Mouse (Mus musculus) midbrain, postnatal 0 days (tissue): ENCODE data around the gene BC034090. TPM values are rescaled to one million over a fixed set of nuclear protein-coding genes. Genes with fewer than 3 reads are reported as not detected.

Source experiments
- ATAC-seq: fragments of 200-750 bp; cut with Nextera tagmentation; 2 replicates; pipeline ENCODE4 v1.8.0; 2017; ENCODE audit warnings: moderate number of reproducible peaks, mild to moderate bottlenecking, moderate TSS enrichment, moderate library complexity; ENCODE audit not compliant: low FRiP score
- DNase-seq: peaks from one replicate; pipeline ENCODE4 v3.0.0-alpha.2; 2015; ENCODE audit warnings: low spot score
- H3K27ac ChIP-seq: fragments of 300-500 bp; sonication (generic); 2 replicates; pipeline ENCODE4 v1.5.1; 2014; ENCODE audit warnings: low read depth, mild to moderate bottlenecking, low read length, mixed read lengths
- H3K27me3 ChIP-seq: fragments of 300-500 bp; sonication (generic); 2 replicates; pipeline ENCODE4 v1.6.1; 2014; ENCODE audit warnings: low read length, control low read depth, mixed read lengths; ENCODE audit not compliant: insufficient read depth
- H3K36me3 ChIP-seq: fragments of 300-500 bp; sonication (generic); 2 replicates; pipeline ENCODE4 v1.6.1; 2014; ENCODE audit warnings: low read length, control low read depth, mixed read lengths; ENCODE audit not compliant: insufficient read depth
- H3K4me1 ChIP-seq: fragments of 300-500 bp; sonication (generic); 2 replicates; pipeline ENCODE4 v1.6.1; 2014; ENCODE audit warnings: mild to moderate bottlenecking, control low read depth, antibody characterized with exemption, low read length, mixed read lengths; ENCODE audit not compliant: insufficient read depth
- H3K4me2 ChIP-seq: fragments of 300-500 bp; sonication (generic); 2 replicates; pipeline ENCODE4 v1.6.1; 2014; ENCODE audit warnings: low read depth, mild to moderate bottlenecking, low read length, mixed read lengths; ENCODE audit not compliant: poor library complexity, severe bottlenecking
- H3K4me3 ChIP-seq: fragments of 300-500 bp; sonication (generic); 2 replicates; pipeline ENCODE4 v1.5.1; 2014; ENCODE audit warnings: low read depth, mild to moderate bottlenecking, low read length, moderate library complexity
- H3K9ac ChIP-seq: fragments of 300-500 bp; sonication (generic); replicated peaks from 2 replicates; pipeline ENCODE4 v1.6.1; 2014; ENCODE audit warnings: mild to moderate bottlenecking, low read length, moderate library complexity, mixed read lengths; ENCODE audit not compliant: poor library complexity, severe bottlenecking
- H3K9me3 ChIP-seq: fragments of 300-500 bp; sonication (generic); 2 replicates; pipeline ENCODE4 v1.6.1; 2016; ENCODE audit warnings: low read length, control low read depth
- CTCF ChIP-seq: IDR thresholded peaks from 2 replicates; pipeline ENCODE4 v1.5.1; 2016; ENCODE audit warnings: antibody characterized with exemption, mild to moderate bottlenecking
- WGBS: fragments of 180-500 bp; shearing (Covaris S2); extraction: QIAGEN DNeasy Blood & Tissue Kit; methylation state at CpG from one replicate; pipeline ENCODE4 v1.1.7; 2014; 5-methylcytosine and 5-hydroxymethylcytosine counted together
- polyA plus RNA-seq: library from polyadenylated mRNA; unstranded; fragments of >200 nt; fragmentation: Nextera tagmentation; extraction: Ambion mirVana; gene quantifications from 2 replicates; pipeline ENCODE4 v1.2.1, GENCODE M21; 2015
- total RNA-seq: library from RNA; depleted of rRNA; stranded (reverse); fragments of >200 nt; gene quantifications from 2 replicates; pipeline ENCODE4 v1.2.3, GENCODE M21; 2014

The BC034090 gene
- total and polyA plus RNA-seq, 2 experiments from 2014 or later = 1.9 to 11.2 TPM

- no peaks in the 10 kb centered on the region for H3K27me3 ChIP-seq
- H3K4me1 ChIP-seq = no peaks in the 10 kb centered on the region
- no peak for DNase-seq
- no peak overlapping the region for H3K9ac ChIP-seq
- no peaks in the 10 kb centered on the region for H3K36me3 ChIP-seq
- H3K4me2 ChIP-seq = no peak overlapping the region
- no peaks in the 10 kb centered on the region for H3K9me3 ChIP-seq
- no peak for ATAC-seq
- H3K4me3 ChIP-seq = no peak overlapping the region
- no peak overlapping the region for H3K27ac ChIP-seq
- 90% methylated on average over 8 of the region's 8 CpGs for WGBS
- no peak for TF ChIP-seq CTCF
Measured at GRCm38 (mm10) chr1:155254309-155254708, 10.1 kb upstream of the BC034090 start.

GRCm38 (mm10) chr1:155253126-155253525, 8.9 kb upstream of the BC034090 start:
- H3K9ac ChIP-seq = no peak overlapping the region
- H3K4me1 ChIP-seq = no peaks in the 10 kb centered on the region
- H3K4me2 ChIP-seq = no peak overlapping the region
- no peak for TF ChIP-seq CTCF
- H3K27ac ChIP-seq = no peak overlapping the region
- no peaks in the 10 kb centered on the region for H3K9me3 ChIP-seq
- ATAC-seq (no peak), DNase-seq (no peak)
- H3K4me3 ChIP-seq = no peak overlapping the region
- 52% methylated on average over 12 of the region's 12 CpGs for WGBS
- H3K36me3 ChIP-seq = no peaks in the 10 kb centered on the region
- no peaks in the 10 kb centered on the region for H3K27me3 ChIP-seq

DNA sequence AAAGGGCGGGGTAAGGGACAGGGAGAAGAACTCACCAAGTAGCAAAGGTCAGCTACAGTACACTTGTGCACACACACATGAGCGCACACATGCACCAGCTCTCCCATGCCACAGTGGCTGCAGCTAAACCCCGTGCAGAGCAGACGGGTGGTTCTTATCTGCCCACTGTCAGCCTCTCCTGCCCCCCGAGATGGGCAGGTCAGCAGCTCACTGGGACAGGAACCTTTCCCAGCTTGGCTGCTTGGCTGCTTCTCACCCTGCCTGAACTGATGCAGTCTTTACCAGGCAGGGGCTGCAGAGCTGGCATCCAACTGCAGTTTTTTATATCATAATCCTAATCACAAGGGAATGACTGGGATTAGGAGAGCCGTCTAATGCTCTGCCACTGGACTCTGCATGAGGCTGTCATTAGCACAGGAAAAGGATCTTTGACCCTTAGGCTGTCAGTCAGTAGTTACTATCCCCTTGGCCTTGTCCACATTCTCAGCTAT, 8.4 kb upstream of the BC034090 start:
- H3K27me3 ChIP-seq = no peaks in the 10 kb centered on the region
- H3K4me2 ChIP-seq = no peak overlapping the region
- no peak overlapping the region for H3K9ac ChIP-seq
- no peaks in the 10 kb centered on the region for H3K9me3 ChIP-seq
- 47% methylated on average over 6 of the region's 6 CpGs for WGBS
- H3K36me3 ChIP-seq = no peaks in the 10 kb centered on the region
- H3K4me3 ChIP-seq = no peak overlapping the region
- H3K27ac ChIP-seq = no peak overlapping the region
- TF ChIP-seq CTCF = no peak
- no peak for ATAC-seq
- no peaks in the 10 kb centered on the region for H3K4me1 ChIP-seq
- DNase-seq = no peak

DNA sequence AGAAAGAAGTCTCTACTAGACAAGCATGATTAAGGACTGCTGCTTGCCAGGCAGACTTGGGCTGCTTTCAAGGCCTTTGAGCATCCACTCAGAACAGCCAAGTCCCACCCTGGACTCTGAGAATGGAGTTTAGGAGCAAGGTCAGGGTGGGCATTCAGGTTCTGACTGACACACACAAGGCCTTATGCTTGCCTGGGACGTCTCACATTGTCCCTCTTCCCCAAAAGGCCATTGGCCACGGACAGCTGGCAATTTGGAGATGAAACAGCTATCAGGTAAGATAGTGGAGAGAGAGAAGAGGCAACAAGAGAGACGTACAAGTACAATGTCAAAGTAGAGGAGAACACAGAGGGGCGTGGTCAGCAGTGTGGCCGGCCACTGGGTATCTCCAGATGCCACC, 7.4 kb upstream of the BC034090 start:
- H3K27ac ChIP-seq = no peak overlapping the region
- WGBS = 77% methylated on average over 5 of the region's 5 CpGs
- no peak overlapping the region for H3K9ac ChIP-seq
- H3K4me2 ChIP-seq = no peak overlapping the region
- ATAC-seq (no peak), DNase-seq (no peak)
- no peaks in the 10 kb centered on the region for H3K36me3 ChIP-seq
- no peaks in the 10 kb centered on the region for H3K9me3 ChIP-seq
- no peak for TF ChIP-seq CTCF
- no peaks in the 10 kb centered on the region for H3K27me3 ChIP-seq
- no peaks in the 10 kb centered on the region for H3K4me1 ChIP-seq
- no peak overlapping the region for H3K4me3 ChIP-seq

DNA sequence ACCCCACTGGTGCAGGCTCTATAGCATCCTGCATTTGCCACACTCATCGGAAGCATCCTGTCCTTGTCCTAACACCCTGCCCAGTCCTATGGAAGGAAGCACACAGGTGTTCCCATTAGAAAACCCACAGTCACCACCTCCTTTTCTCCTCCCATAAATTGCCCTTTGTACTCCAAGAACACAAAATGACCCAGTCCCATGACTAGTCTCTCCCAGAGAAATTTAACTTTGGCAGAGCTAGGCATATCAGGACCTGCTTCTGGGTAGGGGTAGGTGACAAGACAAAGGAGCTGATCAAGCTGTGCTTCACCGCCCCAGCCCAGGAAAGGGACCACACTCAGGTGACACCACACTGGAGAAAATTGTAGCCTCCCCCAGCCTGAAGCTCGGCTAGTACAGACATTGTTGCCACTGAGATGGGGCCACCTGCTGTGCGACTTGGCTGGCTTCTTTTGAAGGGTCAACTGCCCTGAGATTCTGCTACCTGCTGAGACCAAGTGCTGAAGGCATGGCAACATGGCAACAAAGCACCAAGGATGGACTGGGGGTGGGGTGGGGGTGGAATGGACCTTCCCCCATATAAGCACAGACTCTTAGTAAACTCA, 6.4 kb upstream of the BC034090 start:
- no peak overlapping the region for H3K4me3 ChIP-seq
- no peak for TF ChIP-seq CTCF
- DNase-seq = no peak

GRCm38 (mm10) chr1:155249896-155250295, 5.7 kb upstream of the BC034090 start:
- Histone ChIP-seq H3K4me1 (no peaks in the 10 kb centered on the region), H3K9ac (no peak overlapping the region), H3K36me3 (no peaks in the 10 kb centered on the region), H3K27ac (no peak overlapping the region), H3K27me3 (peaks cover 9% of the 10 kb centered on the region; the same call in 1 of the 2 replicates), H3K4me2 (no peak overlapping the region), H3K4me3 (no peak overlapping the region), H3K9me3 (no peaks in the 10 kb centered on the region)
- no peak for ATAC-seq
- no peak for DNase-seq
- TF ChIP-seq CTCF = no peak
- 36% methylated on average over 5 of the region's 5 CpGs for WGBS

More for the DNA sequence above, 6.4 kb upstream of the BC034090 start:
- Histone ChIP-seq H3K4me1 (no peaks in the 10 kb centered on the region), H3K36me3 (no peaks in the 10 kb centered on the region), H3K4me2 (no peak overlapping the region), H3K9ac (no peak overlapping the region), H3K27ac (no peak overlapping the region), H3K27me3 (0 out of 2 replicates have a peak, but pooled peaks cover 1% of the 10 kb centered on the region), H3K9me3 (no peaks in the 10 kb centered on the region)
- WGBS = 43% methylated on average over 4 of the region's 4 CpGs
- ATAC-seq = no peak
